Mouse (Mus musculus) forebrain, embryonic 14.5 days (tissue): ENCODE results near the gene Aldh1l1. TPM values are rescaled to one million over a fixed set of nuclear protein-coding genes. Genes with fewer than 3 reads are reported as not detected.

ENCODE experiments used
- ATAC-seq: fragments of 200-750 bp; cut with Nextera tagmentation; 2 replicates; pipeline ENCODE4 v1.8.0; 2017; ENCODE audit warnings: mild to moderate bottlenecking, moderate library complexity
- DNase-seq: peaks from one replicate; pipeline ENCODE4 v3.0.0-alpha.2; 2015; ENCODE audit warnings: low spot score
- H3K27ac ChIP-seq: fragments of 300-500 bp; sonication (generic); 2 replicates; pipeline ENCODE4 v1.5.1; 2014; ENCODE audit warnings: low read depth, mild to moderate bottlenecking, control low read depth, low read length, moderate library complexity
- H3K27me3 ChIP-seq: fragments of 300-500 bp; sonication (generic); replicated peaks from 2 replicates; pipeline ENCODE4 v1.6.1; 2014; ENCODE audit warnings: low read length, control low read depth, mixed read lengths; ENCODE audit not compliant: control insufficient read depth, insufficient read depth
- H3K36me3 ChIP-seq: fragments of 300-500 bp; sonication (generic); 2 replicates; pipeline ENCODE4 v1.6.1; 2014; ENCODE audit warnings: low read length, control low read depth; ENCODE audit not compliant: control insufficient read depth, insufficient read depth
- H3K4me1 ChIP-seq: fragments of 300-500 bp; sonication (generic); 2 replicates; pipeline ENCODE4 v1.6.1; 2014; ENCODE audit warnings: antibody characterized with exemption, low read length, control low read depth; ENCODE audit not compliant: control insufficient read depth, insufficient read depth
- H3K4me2 ChIP-seq: fragments of 300-500 bp; sonication (generic); 2 replicates; pipeline ENCODE4 v1.6.1; 2014; ENCODE audit warnings: mild to moderate bottlenecking, control low read depth, low read length
- H3K4me3 ChIP-seq: fragments of 300-500 bp; sonication (generic); 2 replicates; pipeline ENCODE4 v1.5.1; 2014; ENCODE audit warnings: low read depth, low read length, control low read depth
- H3K9ac ChIP-seq: fragments of 300-500 bp; sonication (generic); 2 replicates; pipeline ENCODE4 v1.6.1; 2014; ENCODE audit warnings: mild to moderate bottlenecking, low read length, control low read depth, moderate library complexity
- H3K9me3 ChIP-seq: fragments of 300-500 bp; sonication (generic); replicated peaks from 2 replicates; pipeline ENCODE4 v1.6.1; 2016; ENCODE audit warnings: low read length, control low read depth, mixed read lengths; ENCODE audit not compliant: control insufficient read depth
- WGBS: fragments of 180-500 bp; shearing (Covaris S2); extraction: QIAGEN DNeasy Blood & Tissue Kit; methylation state at CpG from one replicate; pipeline ENCODE4 v1.1.7; 2014; 5-methylcytosine and 5-hydroxymethylcytosine counted together
- polyA plus RNA-seq: library from polyadenylated mRNA; unstranded; fragments of >200 nt; fragmentation: Nextera tagmentation; extraction: Ambion mirVana; gene quantifications from 2 replicates; pipeline ENCODE4 v1.2.1, GENCODE M21; 2014

The Aldh1l1 gene
- polyA plus RNA-seq, result 15.8 and 24.1 TPM in 2 replicates

DNA sequence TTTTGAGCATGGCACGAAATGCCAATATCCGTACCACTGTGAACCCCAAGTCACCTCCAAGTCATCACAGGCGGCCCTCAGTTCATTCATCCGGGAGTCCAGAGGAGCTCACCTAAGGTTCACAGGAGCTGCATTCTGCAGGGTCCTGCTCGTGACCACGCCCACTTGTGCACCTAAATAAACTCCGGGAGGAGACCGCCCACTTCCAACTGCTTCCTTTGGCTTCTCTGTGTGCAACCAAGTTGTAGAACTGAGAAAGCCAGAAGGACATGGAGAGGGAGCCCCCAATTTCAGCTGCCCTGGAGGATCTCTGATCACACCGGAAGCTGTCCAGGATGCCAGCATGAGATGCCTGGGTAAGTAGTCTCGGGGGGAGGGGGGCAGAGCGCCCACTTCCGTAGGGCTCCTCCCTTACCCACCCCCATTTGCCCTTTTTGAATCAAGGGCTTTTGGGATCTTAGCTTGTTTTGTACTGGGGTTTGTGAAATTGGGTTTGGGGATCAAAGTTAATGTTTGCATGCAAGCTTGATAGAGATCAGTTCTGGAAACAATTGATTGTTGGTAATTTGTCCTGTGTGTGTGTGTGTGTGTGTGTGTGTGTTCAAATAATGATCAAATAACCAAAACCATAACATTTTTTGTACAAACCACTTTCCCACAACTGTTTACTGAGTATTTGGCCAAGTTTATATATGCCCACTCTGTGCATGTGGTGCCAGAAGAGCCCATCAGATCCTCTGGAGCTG lies at the start of gene Aldh1l1:
Gene Aldh1l1 (plus strand): TSS at position 252 of the 746 bp plus-strand sequence.
- Histone ChIP-seq H3K27me3 (no peaks in the 10 kb centered on the region), H3K9ac (no peak within 1 kb of the TSS), H3K27ac (no peak within 1 kb of the TSS), H3K4me1 (no peaks in the 10 kb centered on the region), H3K4me3 (no peak within 1 kb of the TSS), H3K4me2 (no peak within 1 kb of the TSS), H3K9me3 (no peaks in the 10 kb centered on the region), H3K36me3 (no peaks in the 10 kb centered on the region)
- DNase-seq, result no peak
- ATAC-seq, result no peak
- WGBS, result 85% methylated on average over 12 of the region's 12 CpGs

DNA sequence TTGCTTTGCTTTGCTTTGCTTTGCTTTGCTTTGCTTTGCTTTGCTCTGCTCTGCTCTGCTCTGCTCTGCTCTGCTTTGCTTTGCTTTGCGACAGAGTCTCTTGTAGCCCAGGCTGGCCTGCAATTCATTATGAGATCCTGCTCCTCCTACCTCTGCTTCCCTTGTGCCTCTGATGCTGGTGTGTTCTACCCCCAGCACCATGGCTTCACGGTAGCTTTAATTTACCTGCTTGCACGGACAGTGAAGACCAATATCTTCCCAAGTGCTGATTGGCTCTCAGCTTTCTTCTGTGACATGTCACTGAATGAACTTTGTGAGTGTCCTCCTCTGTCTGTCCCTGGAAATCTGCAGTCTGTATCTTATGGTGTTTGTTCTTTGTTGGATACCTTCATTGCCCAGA lies 49.2 kb upstream of the Aldh1l1 start:
- Histone ChIP-seq H3K4me1 (no peaks in the 10 kb centered on the region), H3K36me3 (no peaks in the 10 kb centered on the region), H3K4me3 (no peak overlapping the region), H3K27ac (no peak overlapping the region), H3K27me3 (no peaks in the 10 kb centered on the region), H3K4me2 (no peak overlapping the region), H3K9ac (no peak overlapping the region), H3K9me3 (no peaks in the 10 kb centered on the region)
- ATAC-seq (no peak), DNase-seq (no peak)
- WGBS, result 92% methylated on average over 3 of the region's 3 CpGs

- H3K4me2 ChIP-seq, result no peak overlapping the region
- peaks cover 6% of the 10 kb centered on the region; the same call in 1 of the 2 replicates for H3K4me1 ChIP-seq
- no peak overlapping the region for H3K27ac ChIP-seq
- no peaks in the 10 kb centered on the region for H3K27me3 ChIP-seq
- peak; percentile 65 for DNase-seq
- H3K9me3 ChIP-seq, result no peaks in the 10 kb centered on the region
- H3K4me3 ChIP-seq, result no peak overlapping the region
- H3K9ac ChIP-seq, result no peak overlapping the region
- H3K36me3 ChIP-seq, result no peaks in the 10 kb centered on the region
- 19% methylated on average over 4 of the region's 4 CpGs for WGBS
- peak; percentile 75 for ATAC-seq
Observed at GRCm38 (mm10) chr6:90446883-90447282, 39.3 kb upstream of the Aldh1l1 start.

DNA sequence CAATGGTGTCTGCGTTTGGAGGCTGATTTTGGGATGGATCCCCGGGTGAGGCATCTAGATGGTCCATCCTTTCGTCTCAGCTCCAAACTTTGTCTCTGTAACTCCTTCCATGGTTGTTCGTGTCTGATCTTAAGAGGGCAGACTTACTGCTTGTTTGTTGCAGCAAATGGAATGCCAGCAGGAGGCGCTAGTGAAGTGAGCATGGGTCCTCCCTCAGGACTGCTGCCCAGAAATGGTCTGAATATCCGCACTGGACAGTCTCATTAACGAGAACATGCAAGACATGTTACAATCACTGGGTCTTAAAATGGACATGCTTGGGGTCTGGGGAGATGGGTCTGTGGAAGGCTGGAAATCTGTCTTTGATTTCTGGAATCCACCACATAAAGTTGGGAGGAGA lies 36.0 kb upstream of the Aldh1l1 start:
- no peaks in the 10 kb centered on the region for H3K27me3 ChIP-seq
- no peak overlapping the region for H3K27ac ChIP-seq
- no peaks in the 10 kb centered on the region for H3K9me3 ChIP-seq
- 24% methylated on average over 7 of the region's 7 CpGs for WGBS
- no peak overlapping the region for H3K4me3 ChIP-seq
- H3K4me2 ChIP-seq, result no peak overlapping the region
- H3K36me3 ChIP-seq, result no peaks in the 10 kb centered on the region
- ATAC-seq, result peak; percentile 35; the same call in 1 of the 2 replicates
- peak; percentile 76 for DNase-seq
- H3K4me1 ChIP-seq, result peaks cover 6% of the 10 kb centered on the region; the same call in 1 of the 2 replicates
- H3K9ac ChIP-seq, result no peak overlapping the region

DNA sequence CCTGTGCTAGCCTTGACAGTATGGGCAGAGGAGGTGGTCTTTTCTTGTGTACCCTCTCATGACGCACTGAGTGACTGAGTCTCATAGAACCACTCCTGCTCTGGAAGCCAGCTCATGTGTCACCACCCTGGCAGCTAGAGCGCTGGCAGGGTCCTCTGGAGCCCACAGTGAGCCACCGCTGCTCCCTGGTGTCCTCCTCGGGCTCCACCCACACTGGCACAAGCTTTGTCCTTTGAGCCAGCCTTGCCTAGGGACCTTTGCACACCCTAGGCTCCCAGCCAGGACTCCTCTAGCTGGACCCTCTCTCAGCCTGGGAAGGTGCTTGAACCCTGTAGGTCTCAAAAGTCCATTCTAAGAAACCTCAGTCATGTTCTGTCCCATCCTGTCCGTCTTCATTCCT lies 35.5 kb upstream of the Aldh1l1 start:
- DNase-seq (no peak), ATAC-seq (no peak)
- Histone ChIP-seq H3K27me3 (no peaks in the 10 kb centered on the region), H3K36me3 (no peaks in the 10 kb centered on the region), H3K9me3 (no peaks in the 10 kb centered on the region), H3K4me2 (no peak overlapping the region), H3K9ac (no peak overlapping the region), H3K4me1 (peaks cover 6% of the 10 kb centered on the region; the same call in 1 of the 2 replicates), H3K27ac (no peak overlapping the region), H3K4me3 (no peak overlapping the region)
- WGBS, result 80% methylated on average over 5 of the region's 5 CpGs

DNA sequence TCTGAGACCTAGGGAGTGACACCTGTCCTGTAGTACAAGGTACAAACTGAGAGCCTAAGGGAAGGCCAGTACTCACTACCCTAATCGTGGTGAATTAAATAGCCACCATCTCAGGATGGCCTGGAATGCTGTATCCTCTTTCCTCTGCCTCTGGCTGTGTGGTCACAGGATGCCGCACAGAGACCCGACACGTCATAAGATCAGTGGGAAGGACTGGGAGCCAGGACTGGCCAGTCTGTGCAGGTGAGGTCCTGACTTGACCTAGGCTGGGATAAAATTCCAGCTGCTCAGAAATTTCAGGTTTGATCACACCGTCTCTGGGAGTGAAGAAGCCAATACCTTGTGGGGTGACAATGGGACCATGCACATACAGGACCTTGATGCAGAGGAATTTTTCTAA lies 34.7 kb upstream of the Aldh1l1 start:
- H3K27me3 ChIP-seq, result no peaks in the 10 kb centered on the region
- no peak overlapping the region for H3K27ac ChIP-seq
- DNase-seq (no peak), ATAC-seq (no peak)
- no peaks in the 10 kb centered on the region for H3K36me3 ChIP-seq
- no peak overlapping the region for H3K4me3 ChIP-seq
- 93% methylated on average over 5 of the region's 5 CpGs for WGBS
- H3K4me2 ChIP-seq, result no peak overlapping the region
- no peak overlapping the region for H3K9ac ChIP-seq
- H3K4me1 ChIP-seq, result peaks cover 6% of the 10 kb centered on the region; the same call in 1 of the 2 replicates
- H3K9me3 ChIP-seq, result no peaks in the 10 kb centered on the region

GRCm38 (mm10) chr6:90452603-90453002 lies 33.6 kb upstream of the Aldh1l1 start:
- DNase-seq, result no peak
- H3K27me3 ChIP-seq, result no peaks in the 10 kb centered on the region
- H3K9ac ChIP-seq, result no peak overlapping the region
- ATAC-seq, result no peak
- H3K4me2 ChIP-seq, result no peak overlapping the region
- H3K9me3 ChIP-seq, result no peaks in the 10 kb centered on the region
- H3K36me3 ChIP-seq, result no peaks in the 10 kb centered on the region
- H3K4me1 ChIP-seq, result no peaks in the 10 kb centered on the region
- H3K4me3 ChIP-seq, result no peak overlapping the region
- no peak overlapping the region for H3K27ac ChIP-seq

GRCm38 (mm10) chr6:90453751-90454150 lies 32.5 kb upstream of the Aldh1l1 start:
- no peak overlapping the region for H3K27ac ChIP-seq
- no peaks in the 10 kb centered on the region for H3K27me3 ChIP-seq
- no peak overlapping the region for H3K4me2 ChIP-seq
- no peak overlapping the region for H3K9ac ChIP-seq
- DNase-seq (no peak), ATAC-seq (no peak)
- no peaks in the 10 kb centered on the region for H3K4me1 ChIP-seq
- no peaks in the 10 kb centered on the region for H3K36me3 ChIP-seq
- WGBS, result 71% methylated on average over 5 of the region's 5 CpGs
- H3K9me3 ChIP-seq, result no peaks in the 10 kb centered on the region
- H3K4me3 ChIP-seq, result no peak overlapping the region

GRCm38 (mm10) chr6:90457421-90457820 lies 28.8 kb upstream of the Aldh1l1 start:
- DNase-seq, result no peak
- peaks cover 3% of the 10 kb centered on the region; the same call in 1 of the 2 replicates for H3K4me1 ChIP-seq
- ATAC-seq, result no peak
- H3K36me3 ChIP-seq, result no peaks in the 10 kb centered on the region
- H3K4me2 ChIP-seq, result no peak overlapping the region
- H3K27ac ChIP-seq, result no peak overlapping the region
- H3K9me3 ChIP-seq, result no peaks in the 10 kb centered on the region
- H3K27me3 ChIP-seq, result no peaks in the 10 kb centered on the region
- no peak overlapping the region for H3K4me3 ChIP-seq
- 71% methylated on average over 2 of the region's 2 CpGs for WGBS
- H3K9ac ChIP-seq, result no peak overlapping the region
